Mouse (Mus musculus) G1E (cell line): ENCODE data around the gene Pld3.

Experiments used
- CTCF ChIP-seq: IDR thresholded peaks from 2 replicates; pipeline ENCODE4 v1.5.1; 2012; ENCODE audit warnings: low read depth, low read length, inconsistent platforms, mixed read lengths
- GATA1 ChIP-seq: IDR thresholded peaks from 2 replicates; pipeline ENCODE4 v1.6.1; 2012; ENCODE audit warnings: borderline replicate concordance, low read length, inconsistent platforms, mixed read lengths
- GATA2 ChIP-seq: IDR thresholded peaks from 2 replicates; pipeline ENCODE4 v1.6.1; 2012; ENCODE audit warnings: low read depth, low read length, inconsistent platforms, borderline replicate concordance
- POLR2AphosphoS5 ChIP-seq: IDR thresholded peaks from 2 replicates; pipeline ENCODE4 v1.6.1; 2012; ENCODE audit warnings: low read depth, low read length, inconsistent platforms; ENCODE audit not compliant: insufficient replicate concordance
- TAL1 ChIP-seq: conservative IDR thresholded peaks from 2 replicates; pipeline ENCODE4 v1.6.1; 2012; ENCODE audit warnings: low read depth, low read length, inconsistent platforms, mixed read lengths

DNA sequence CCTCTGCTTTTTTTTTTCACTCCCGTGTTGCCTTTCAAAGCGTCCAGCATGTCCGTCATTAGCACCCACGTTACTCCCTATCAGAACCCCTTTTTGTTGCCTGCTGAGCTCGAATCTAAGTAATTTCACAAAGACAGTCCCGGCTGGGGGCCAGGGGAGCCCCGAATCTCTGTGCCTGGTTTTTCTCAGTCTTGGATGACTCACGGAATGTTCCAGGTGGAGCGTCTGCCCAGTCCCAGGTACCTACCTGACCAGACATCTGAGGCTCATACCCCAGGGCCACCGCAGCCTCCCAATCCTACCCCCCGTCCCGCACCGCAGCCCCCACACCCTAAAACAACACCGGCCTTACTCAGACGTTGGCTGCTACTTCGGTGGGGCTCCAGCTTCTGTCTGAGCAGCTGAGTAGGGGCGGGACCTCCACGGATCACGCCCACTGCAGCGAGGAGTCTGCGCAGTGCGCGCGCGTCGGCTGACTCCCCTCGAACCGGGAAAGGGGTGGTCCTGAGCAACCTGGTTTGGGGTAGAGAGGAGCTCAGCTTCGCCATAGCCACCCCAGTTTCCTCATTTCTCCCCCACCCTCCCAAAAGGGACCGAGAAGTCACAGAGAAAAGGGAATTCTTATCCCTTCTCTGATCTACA is 10.5 kb downstream of the Pld3 start:
- no peak for TF ChIP-seq POLR2AphosphoS5
- no peak for TF ChIP-seq CTCF
- no peak for TF ChIP-seq TAL1
- TF ChIP-seq GATA1, result no peak
- TF ChIP-seq GATA2, result no peak
